ENCODE assay signal across 10 mouse cellular contexts in genomic region chr3:119387332-119388105, GRCm38 (mm10).
A peak's percentile ranks its signal among the peaks of the same experiment; 100 is the strongest.
DNase-seq lines count a peak whose midpoint lies in the region; ATAC-seq and TF ChIP-seq lines count a peak whose summit lies in the region.
"Had no signal": no experiment of that assay in that cellular context is flagged by ENCODE, and none has a peak within 500 bp of the region (broad histone marks: within the 10 kb centered on the region; RNA-seq: fewer than 3 reads in every experiment).

No protein-coding gene starts in this region.

- ATAC-seq in kidney, embryonic 15.5 days (replicated peaks; ENCODE audit: low FRiP score): no peak
- ATAC-seq in hindbrain, embryonic 13.5 days (ENCODE audit: low FRiP score): no peak
- 0 out of 2 replicates have a peak, but pooled peaks have one; percentile 47 for ATAC-seq in neural tube, embryonic 13.5 days (ENCODE audit: low read depth)

- H3K4me2 ChIP-seq in kidney, embryonic 15.5 days: 0 out of 2 replicates have a peak overlapping the region, but pooled peaks have one; percentile 12
- H3K4me2 ChIP-seq in hindbrain, embryonic 13.5 days: peak overlapping the region; percentile 43
- H3K4me2 ChIP-seq in neural tube, embryonic 13.5 days: peak overlapping the region; percentile 43

- no peaks in the 10 kb centered on the region for H3K79me2 ChIP-seq in heart, adult 2 months (replicated peaks; ENCODE audit: control insufficient read depth, insufficient read depth, low read length)

- TF ChIP-seq CTCF in thymus, adult 2 months (IDR thresholded peaks at IDR 0.05; ENCODE audit: borderline replicate concordance, control insufficient read depth, extremely low read depth, insufficient read depth, low read length, poor library complexity): no peak
- TF ChIP-seq CTCF in heart, adult 2 months (IDR thresholded peaks at IDR 0.05): no peak

- no peak overlapping the region for H3K27ac ChIP-seq in kidney, embryonic 15.5 days
- H3K27ac ChIP-seq in hindbrain, embryonic 13.5 days: peak overlapping the region; percentile 74
- peak overlapping the region; percentile 42; the same call in 1 of the 2 replicates for H3K27ac ChIP-seq in neural tube, embryonic 13.5 days (replicated peaks)
- no peak overlapping the region for H3K27ac ChIP-seq in thymus, adult 2 months (ENCODE audit: control insufficient read depth, insufficient read depth, low read length)
- no peak overlapping the region for H3K27ac ChIP-seq in heart, adult 2 months

- H3K4me1 ChIP-seq in kidney, embryonic 15.5 days: no peaks in the 10 kb centered on the region
- peaks cover 12% of the 10 kb centered on the region for H3K4me1 ChIP-seq in hindbrain, embryonic 13.5 days (replicated peaks)
- peaks cover 4% of the 10 kb centered on the region; the same call in 1 of the 2 replicates for H3K4me1 ChIP-seq in neural tube, embryonic 13.5 days (replicated peaks)
- no peaks in the 10 kb centered on the region for H3K4me1 ChIP-seq in thymus, adult 2 months (replicated peaks; ENCODE audit: control insufficient read depth, insufficient read depth, low read length)
- H3K4me1 ChIP-seq in heart, adult 2 months (ENCODE audit: control insufficient read depth, insufficient read depth, low read length): no peaks in the 10 kb centered on the region

- no peaks in the 10 kb centered on the region for H3K36me3 ChIP-seq in kidney, embryonic 15.5 days
- no peaks in the 10 kb centered on the region for H3K36me3 ChIP-seq in hindbrain, embryonic 13.5 days
- H3K36me3 ChIP-seq in neural tube, embryonic 13.5 days: no peaks in the 10 kb centered on the region
- H3K36me3 ChIP-seq in thymus, adult 2 months (ENCODE audit: control insufficient read depth, insufficient read depth, low read length): no peaks in the 10 kb centered on the region
- no peaks in the 10 kb centered on the region for H3K36me3 ChIP-seq in heart, adult 2 months (ENCODE audit: control insufficient read depth, insufficient read depth, low read length)

- H3K9me3 ChIP-seq in kidney, embryonic 15.5 days (replicated peaks): no peaks in the 10 kb centered on the region
- H3K9me3 ChIP-seq in hindbrain, embryonic 13.5 days: no peaks in the 10 kb centered on the region
- no peaks in the 10 kb centered on the region for H3K9me3 ChIP-seq in neural tube, embryonic 13.5 days

- no peak for TF ChIP-seq POLR2A in thymus, adult 2 months (IDR thresholded peaks at IDR 0.05; ENCODE audit: control insufficient read depth, extremely low read depth, insufficient read depth, low read length, poor library complexity)
- no peak for TF ChIP-seq POLR2A in heart, adult 2 months (IDR thresholded peaks at IDR 0.05; ENCODE audit: insufficient read depth, low read depth, low read length)

- TF ChIP-seq EP300 in heart, adult 2 months (IDR thresholded peaks at IDR 0.05; ENCODE audit: insufficient read depth, low read depth, low read length): no peak

- intact Hi-C loops in heart, adult 2 months (cut with DNase I): no loop called here

- DNase-seq in kidney, adult 9 months: no peak
- peak; percentile 53 for DNase-seq in embryo, embryonic 10.5 days (ENCODE audit: low spot score)
- no peak for DNase-seq in adipocyte (ENCODE audit: low spot score)
- DNase-seq in thymus, adult 2 months: no peak
- DNase-seq in heart, adult 2 months: no peak
- DNase-seq: adrenal gland, postnatal 10 days had no signal

- H3K4me3 ChIP-seq in kidney, embryonic 15.5 days (replicated peaks): no peak overlapping the region
- H3K4me3 ChIP-seq in hindbrain, embryonic 13.5 days: peak overlapping the region; percentile 16; the same call in 1 of the 2 replicates
- H3K4me3 ChIP-seq in neural tube, embryonic 13.5 days: no peak overlapping the region; the same call in 1 of the 2 replicates
- H3K4me3 ChIP-seq in thymus, adult 2 months (ENCODE audit: control insufficient read depth, insufficient read depth, low read length): no peak overlapping the region
- H3K4me3 ChIP-seq in heart, adult 2 months: no peak overlapping the region

- H3K27me3 ChIP-seq in kidney, embryonic 15.5 days: no peaks in the 10 kb centered on the region
- H3K27me3 ChIP-seq in hindbrain, embryonic 13.5 days: no peaks in the 10 kb centered on the region
- H3K27me3 ChIP-seq in neural tube, embryonic 13.5 days: no peaks in the 10 kb centered on the region
- no peaks in the 10 kb centered on the region for H3K27me3 ChIP-seq in thymus, adult 2 months (ENCODE audit: control insufficient read depth, insufficient read depth, low read length)
- H3K27me3 ChIP-seq in heart, adult 2 months (ENCODE audit: control insufficient read depth, insufficient read depth, low read length): no peaks in the 10 kb centered on the region
- H3K27me3 ChIP-seq: CH12.LX had no signal

- WGBS in kidney, embryonic 15.5 days: 70% methylated on average over 26 of the region's 26 CpGs
- 34% methylated on average over 26 of the region's 26 CpGs for WGBS in hindbrain, embryonic 13.5 days
- 51% methylated on average over 26 of the region's 26 CpGs for WGBS in neural tube, embryonic 13.5 days
- 92% methylated on average over 26 of the region's 26 CpGs for WGBS in thymus, adult 2 months
- WGBS in heart, adult 2 months: 78% methylated on average over 26 of the region's 26 CpGs

- no peak overlapping the region for H3K9ac ChIP-seq in kidney, embryonic 15.5 days
- peak overlapping the region; percentile 52; the same call in 1 of the 2 replicates for H3K9ac ChIP-seq in hindbrain, embryonic 13.5 days
- peak overlapping the region; percentile 35; the same call in 1 of the 2 replicates for H3K9ac ChIP-seq in neural tube, embryonic 13.5 days
- no peak overlapping the region for H3K9ac ChIP-seq in heart, adult 2 months (ENCODE audit: low read depth, low read length)

Comparison
In these comparisons a context has a peak if more than half of its experiments do, and no peak if none do; other contexts are left out.
1. H3K27ac ChIP-seq: peak in hindbrain, embryonic 13.5 days (single experiment) and neural tube, embryonic 13.5 days (single experiment); none in kidney, embryonic 15.5 days (single experiment), thymus, adult 2 months (single experiment) and heart, adult 2 months (single experiment).
2. H3K9ac ChIP-seq: peak in hindbrain, embryonic 13.5 days (single experiment) and neural tube, embryonic 13.5 days (single experiment); none in kidney, embryonic 15.5 days (single experiment) and heart, adult 2 months (single experiment).
3. Peak in every context shown above with its lines, with median percentiles within 50 percentile points of each other: H3K4me2 ChIP-seq.